Mouse (Mus musculus) adrenal gland, adult (tissue): ENCODE measurements around the gene Slc45a2.
A peak's percentile ranks its signal among the peaks of the same experiment; 100 is the strongest.

ENCODE experiments used
- DNase-seq, 2 experiments: peaks; one replicate each; pipeline ENCODE4 v3.0.0; 2022 to 2023; ENCODE audit warnings: low spot score in 1 of 2; ENCODE audit not compliant: inconsistent age in 2 of 2

Slc45a2 gene

DNA sequence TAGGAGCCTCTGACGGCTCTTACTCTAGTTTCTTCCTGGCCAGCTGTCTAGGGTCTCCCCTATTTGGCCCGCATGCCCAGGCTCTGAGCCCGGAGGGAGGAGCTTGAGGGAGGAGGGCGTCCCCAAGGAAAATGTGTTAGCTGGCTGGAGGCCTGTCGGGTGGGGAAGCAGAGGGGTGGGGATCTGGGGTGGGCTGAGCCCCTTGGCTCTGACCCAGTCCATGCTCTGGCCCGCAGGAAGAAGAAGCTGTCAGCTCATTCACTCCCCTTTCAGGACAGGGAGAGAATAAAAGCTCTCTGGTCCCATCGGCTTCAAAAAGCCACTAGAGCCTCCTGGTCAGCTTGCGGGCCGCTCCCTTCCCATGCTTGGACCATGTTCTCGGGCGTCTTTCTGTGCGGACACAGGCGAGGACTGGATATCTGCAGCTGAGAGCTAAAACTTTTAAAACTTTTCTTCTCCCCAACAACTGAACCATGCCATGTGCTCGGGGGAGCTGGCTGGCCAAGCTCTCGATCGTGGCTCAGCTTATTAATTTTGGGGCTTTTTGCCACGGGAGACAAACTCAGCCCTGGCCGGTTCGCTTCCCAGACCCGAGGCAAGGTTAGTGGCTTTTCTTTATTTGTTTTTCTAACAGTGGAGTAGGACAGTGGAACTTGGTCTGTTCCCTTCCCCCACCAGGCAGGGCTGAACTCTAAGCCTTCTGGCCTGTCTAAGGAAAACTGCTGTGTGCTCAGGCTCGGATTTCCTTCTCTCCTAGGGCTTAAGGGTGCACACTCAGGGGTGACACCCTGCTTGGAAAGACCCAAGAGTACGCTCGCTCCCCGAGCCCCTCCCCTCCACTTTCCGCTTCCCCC, 64.3 kb downstream of the Slc45a2 start, which contains the start of gene Adamts12:
TSS of gene Adamts12 (plus strand) at position 233 of the 854 bp plus-strand sequence.
- peak; percentile 50 to 70 for DNase-seq

DNA sequence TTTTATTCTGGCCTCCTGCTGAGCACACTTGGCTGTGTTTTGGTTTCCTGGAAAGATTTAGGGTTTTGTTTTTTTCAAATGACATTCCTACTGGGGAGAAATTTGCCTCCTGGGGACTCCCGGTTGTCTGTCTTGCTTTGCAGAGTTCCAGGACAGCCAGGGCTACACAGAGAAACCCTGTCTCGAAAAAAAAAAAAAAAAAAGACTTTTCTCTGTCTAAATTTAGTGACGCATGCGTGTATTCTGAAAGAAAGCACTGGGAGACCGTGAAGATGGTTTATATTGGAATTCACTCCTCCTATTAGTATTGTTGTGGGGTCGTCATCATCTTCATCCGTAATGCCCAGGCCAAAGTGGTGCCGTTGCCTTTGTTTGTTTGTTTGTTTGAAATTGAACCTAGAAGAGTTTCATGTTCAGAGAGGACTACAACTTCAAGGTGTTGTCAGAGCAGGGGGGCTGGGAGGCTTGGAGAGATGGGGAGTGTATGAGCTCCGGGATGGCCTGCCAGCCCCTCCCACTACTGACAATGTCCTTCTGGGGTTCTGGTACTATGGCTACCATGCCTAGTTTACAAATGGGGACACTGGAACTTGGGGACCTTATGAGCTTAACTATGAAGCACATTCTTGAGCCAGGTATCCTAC, 65.1 kb downstream of the Slc45a2 start:
- peak in 1 of 2 experiments; percentile 31 for DNase-seq

DNA sequence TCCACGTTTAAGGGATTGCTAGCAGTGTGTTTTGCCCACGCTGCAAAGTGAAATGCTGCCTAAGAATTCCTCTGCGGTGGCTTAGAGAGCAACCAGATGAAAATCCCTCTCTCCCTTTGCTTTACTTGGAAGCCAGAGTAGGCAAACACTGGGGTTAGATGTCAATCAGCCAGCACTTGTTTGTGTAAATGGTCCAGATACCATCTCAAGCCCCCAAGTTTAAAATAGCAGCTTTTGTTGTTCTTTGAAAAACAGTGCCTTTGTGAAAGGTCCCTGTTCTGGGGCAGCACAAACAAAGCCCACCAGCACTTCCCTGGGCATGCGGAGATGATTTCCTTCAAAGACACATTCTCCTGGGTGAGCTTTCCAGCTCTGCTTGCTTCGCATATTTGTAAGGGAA, 65.8 kb downstream of the Slc45a2 start:
- no peak for DNase-seq

DNA sequence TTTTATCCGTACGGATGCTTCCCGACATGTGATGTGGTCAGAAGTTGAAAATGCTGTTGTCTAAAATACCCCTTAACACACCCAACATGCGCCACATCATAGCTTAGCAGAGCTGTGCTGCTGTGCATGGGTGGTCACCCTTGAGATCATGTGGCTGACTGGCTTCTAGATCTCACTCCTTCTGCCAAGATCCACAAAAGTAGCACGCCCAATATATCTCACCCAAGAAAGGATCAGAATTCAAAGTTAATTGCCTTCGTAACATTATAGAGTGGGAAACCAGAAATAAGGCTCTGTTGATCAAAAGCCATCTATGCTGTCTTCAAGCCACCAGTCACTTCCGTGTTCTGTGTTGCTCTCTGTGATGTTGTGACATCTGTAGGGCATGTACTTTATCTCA, 67.4 kb downstream of the Slc45a2 start:
- DNase-seq: no peak

- DNase-seq: no peak
Observed at GRCm38 (mm10) chr15:11075726-11076361, 75.3 kb downstream of the Slc45a2 start.
